Mouse (Mus musculus) neural tube, embryonic 14.5 days (tissue): ENCODE data around the gene Traf5. TPM values are rescaled to one million over a fixed set of nuclear protein-coding genes. Genes with fewer than 3 reads are reported as not detected.

ENCODE experiments used
- ATAC-seq: fragments of 200-750 bp; cut with Nextera tagmentation; 2 replicates; pipeline ENCODE4 v1.8.0; 2017; ENCODE audit warnings: low read depth, mild to moderate bottlenecking, moderate TSS enrichment, moderate library complexity
- H3K27ac ChIP-seq: fragments of 300-500 bp; sonication (generic); 2 replicates; pipeline ENCODE4 v1.5.1; 2014; ENCODE audit warnings: low read depth, mild to moderate bottlenecking, control low read depth, low read length, moderate library complexity, mixed read lengths
- H3K27me3 ChIP-seq: fragments of 300-500 bp; sonication (generic); 2 replicates; pipeline ENCODE4 v1.6.1; 2014; ENCODE audit warnings: low read length; ENCODE audit not compliant: control insufficient read depth, insufficient read depth
- H3K36me3 ChIP-seq: fragments of 300-500 bp; sonication (generic); 2 replicates; pipeline ENCODE4 v1.6.1; 2014; ENCODE audit warnings: low read length, mixed read lengths; ENCODE audit not compliant: control insufficient read depth, insufficient read depth
- H3K4me1 ChIP-seq: fragments of 300-500 bp; sonication (generic); 2 replicates; pipeline ENCODE4 v1.6.1; 2014; ENCODE audit warnings: low read length; ENCODE audit not compliant: control insufficient read depth, insufficient read depth
- H3K4me2 ChIP-seq: fragments of 300-500 bp; sonication (generic); 2 replicates; pipeline ENCODE4 v1.6.1; 2014; ENCODE audit warnings: mild to moderate bottlenecking, low read depth, low read length, control low read depth
- H3K4me3 ChIP-seq: fragments of 300-500 bp; sonication (generic); 2 replicates; pipeline ENCODE4 v1.5.1; 2014; ENCODE audit warnings: low read depth, low read length, control low read depth, mixed read lengths
- H3K9ac ChIP-seq: fragments of 300-500 bp; sonication (generic); replicated peaks from 2 replicates; pipeline ENCODE4 v1.6.1; 2014; ENCODE audit warnings: low read depth, mild to moderate bottlenecking, control low read depth, low read length, mixed read lengths
- H3K9me3 ChIP-seq: fragments of 300-500 bp; sonication (generic); 2 replicates; pipeline ENCODE4 v1.6.1; 2016; ENCODE audit warnings: low read length; ENCODE audit not compliant: control insufficient read depth
- WGBS: fragments of 180-500 bp; shearing (Covaris S2); extraction: QIAGEN DNeasy Blood & Tissue Kit; methylation state at CpG from one replicate; pipeline ENCODE4 v1.1.7; 2014; 5-methylcytosine and 5-hydroxymethylcytosine counted together
- microRNA-seq: library from miRNA; unstranded; fragments of <30 nt; microRNA quantifications from one replicate; pipeline ENCODE4, GENCODE M21; 2016
- polyA plus RNA-seq: library from polyadenylated mRNA; unstranded; fragments of >200 nt; fragmentation: Nextera tagmentation; extraction: Ambion mirVana; gene quantifications from 2 replicates; pipeline ENCODE4 v1.2.1, GENCODE M21; 2014

Traf5 gene
- polyA plus RNA-seq, 1 experiment from 2014 or later = 2.3 TPM

DNA sequence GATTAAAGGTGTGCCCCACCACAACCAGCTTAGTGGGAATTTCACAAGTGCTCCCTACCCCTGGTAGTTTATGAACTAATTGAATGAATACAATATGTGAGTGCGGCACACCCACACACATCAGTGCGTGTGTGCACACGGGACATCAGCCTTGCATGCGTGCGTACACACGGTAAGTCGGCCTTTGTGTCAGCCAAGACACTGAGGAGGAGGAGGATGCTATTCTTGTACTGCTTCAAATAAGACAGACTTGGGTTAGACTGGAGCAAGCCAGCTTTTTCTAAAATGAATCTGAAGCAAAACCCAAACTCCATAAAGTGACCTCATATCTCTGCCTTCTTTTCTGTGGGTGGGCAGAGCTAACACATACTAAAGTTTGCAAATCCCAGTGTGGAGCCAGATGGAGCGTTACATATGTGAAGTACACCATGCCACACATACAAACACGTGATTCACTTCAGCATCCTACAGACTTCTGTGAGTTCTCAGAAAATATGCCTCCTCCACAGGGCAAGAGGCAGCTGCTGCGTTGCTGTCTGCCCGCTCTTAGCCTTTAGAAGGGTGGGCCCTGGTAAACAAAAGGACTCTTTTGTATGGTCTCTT lies 139.5 kb downstream of the Traf5 start:
- 83% methylated on average over 11 of the region's 11 CpGs for WGBS
- H3K9me3 ChIP-seq = no peaks in the 10 kb centered on the region

DNA sequence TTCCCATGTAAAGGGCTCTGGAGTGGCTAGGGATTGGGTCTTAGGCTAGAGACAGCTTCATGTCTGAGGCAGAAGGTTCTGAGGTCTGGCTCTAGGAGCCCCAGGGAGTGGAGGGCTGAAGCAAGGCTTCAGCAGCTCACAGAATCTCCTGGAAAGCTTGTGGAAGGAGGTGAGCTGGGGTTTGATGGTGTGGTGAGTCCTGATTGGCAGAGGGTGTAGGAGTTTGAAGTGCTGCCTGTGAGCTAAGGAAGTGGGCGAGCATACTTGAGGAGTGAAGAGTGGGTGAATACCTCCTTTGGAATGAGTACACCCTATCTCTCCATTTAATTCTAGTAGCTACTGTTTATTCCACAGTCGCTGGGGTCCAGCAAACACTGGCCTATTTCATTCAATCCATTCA lies 141.7 kb downstream of the Traf5 start:
- H3K4me2 ChIP-seq = no peak overlapping the region
- no peaks in the 10 kb centered on the region for H3K36me3 ChIP-seq
- H3K9ac ChIP-seq = no peak overlapping the region
- no peak overlapping the region for H3K4me3 ChIP-seq
- no peaks in the 10 kb centered on the region for H3K27me3 ChIP-seq
- 63% methylated on average over 2 of the region's 2 CpGs for WGBS
- no peaks in the 10 kb centered on the region for H3K9me3 ChIP-seq
- H3K27ac ChIP-seq = no peak overlapping the region
- ATAC-seq = no peak
- H3K4me1 ChIP-seq = no peaks in the 10 kb centered on the region

More for the DNA sequence above, 139.5 kb downstream of the Traf5 start:
- no peak overlapping the region for H3K4me3 ChIP-seq
- H3K4me1 ChIP-seq = no peaks in the 10 kb centered on the region
- H3K36me3 ChIP-seq = no peaks in the 10 kb centered on the region
- no peak overlapping the region for H3K4me2 ChIP-seq
- no peak for ATAC-seq
- no peaks in the 10 kb centered on the region for H3K27me3 ChIP-seq
- no peak overlapping the region for H3K9ac ChIP-seq
- H3K27ac ChIP-seq = no peak overlapping the region

DNA sequence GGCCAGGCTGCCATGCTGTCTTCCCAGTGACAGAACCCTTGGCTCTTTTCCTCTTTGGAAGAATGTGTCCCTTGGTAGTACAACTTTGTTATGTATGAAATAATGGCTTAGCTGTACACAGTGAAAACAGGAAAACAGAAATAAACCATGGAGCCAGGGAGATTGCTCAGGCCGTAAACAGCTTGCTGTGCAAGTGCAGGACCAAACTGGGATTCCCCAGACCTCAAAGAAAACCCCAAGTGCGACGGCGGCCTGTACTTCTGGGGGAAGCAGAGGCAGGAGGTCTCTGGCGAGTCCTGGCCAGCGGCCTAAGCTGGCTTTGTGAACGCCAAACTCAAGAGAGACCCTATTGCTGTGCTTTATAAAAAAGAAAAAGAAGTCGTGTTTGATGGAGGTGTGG lies 143.8 kb downstream of the Traf5 start:
- Histone ChIP-seq H3K4me1 (no peaks in the 10 kb centered on the region), H3K27me3 (no peaks in the 10 kb centered on the region), H3K4me3 (no peak overlapping the region), H3K9ac (no peak overlapping the region), H3K27ac (no peak overlapping the region), H3K36me3 (no peaks in the 10 kb centered on the region), H3K9me3 (no peaks in the 10 kb centered on the region), H3K4me2 (no peak overlapping the region)
- ATAC-seq = no peak
- 80% methylated on average over 8 of the region's 8 CpGs for WGBS

DNA sequence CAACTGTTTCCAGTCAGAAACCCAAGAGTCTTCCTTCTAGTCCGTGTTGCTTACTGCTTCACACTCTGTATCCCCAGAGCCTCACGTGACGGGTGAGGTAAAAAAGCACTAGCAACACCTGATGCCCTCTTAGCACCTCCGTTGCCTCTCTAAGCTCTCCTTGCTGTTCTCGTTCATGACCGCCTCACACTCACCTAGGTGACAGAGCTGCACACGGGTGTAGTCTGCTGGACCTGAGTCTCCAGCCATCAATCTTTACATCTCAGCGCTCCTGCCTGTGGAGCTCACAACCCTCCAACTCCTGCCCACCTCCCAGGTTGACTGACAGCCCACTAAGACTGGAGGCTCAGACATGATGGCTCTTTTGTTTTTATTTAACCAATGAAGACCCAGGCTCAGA lies 144.6 kb downstream of the Traf5 start:
- 80% methylated on average over 8 of the region's 8 CpGs for WGBS
- no peak overlapping the region for H3K4me2 ChIP-seq
- no peaks in the 10 kb centered on the region for H3K9me3 ChIP-seq
- no peaks in the 10 kb centered on the region for H3K4me1 ChIP-seq
- no peak overlapping the region for H3K9ac ChIP-seq
- H3K4me3 ChIP-seq = no peak overlapping the region
- no peaks in the 10 kb centered on the region for H3K36me3 ChIP-seq
- no peak for ATAC-seq
- H3K27me3 ChIP-seq = no peaks in the 10 kb centered on the region
- H3K27ac ChIP-seq = no peak overlapping the region

Small RNA genes lying within 50 kb of the gene (microRNA-seq; reads per million reads assigned to microRNA genes)
- not detected for gene Mir3473c

Other genes starting within 250 kb of the Traf5 start
- gene Slc30a1, start 185.8 kb downstream of the Traf5 start, polyA plus RNA-seq = 2.1 and 2.8 TPM in 2 replicates
- gene Rd3, start 115.2 kb downstream of the Traf5 start, polyA plus RNA-seq = 1.1 and 1.8 TPM in 2 replicates
- gene Rcor3, start 45.5 kb upstream of the Traf5 start, polyA plus RNA-seq = 47.2 and 55.7 TPM in 2 replicates
- gene Kcnh1, start 98.2 kb upstream of the Traf5 start, polyA plus RNA-seq = 3.1 and 4.2 TPM in 2 replicates